12 mouse cellular contexts compared by ENCODE assay signal in the genomic region with DNA sequence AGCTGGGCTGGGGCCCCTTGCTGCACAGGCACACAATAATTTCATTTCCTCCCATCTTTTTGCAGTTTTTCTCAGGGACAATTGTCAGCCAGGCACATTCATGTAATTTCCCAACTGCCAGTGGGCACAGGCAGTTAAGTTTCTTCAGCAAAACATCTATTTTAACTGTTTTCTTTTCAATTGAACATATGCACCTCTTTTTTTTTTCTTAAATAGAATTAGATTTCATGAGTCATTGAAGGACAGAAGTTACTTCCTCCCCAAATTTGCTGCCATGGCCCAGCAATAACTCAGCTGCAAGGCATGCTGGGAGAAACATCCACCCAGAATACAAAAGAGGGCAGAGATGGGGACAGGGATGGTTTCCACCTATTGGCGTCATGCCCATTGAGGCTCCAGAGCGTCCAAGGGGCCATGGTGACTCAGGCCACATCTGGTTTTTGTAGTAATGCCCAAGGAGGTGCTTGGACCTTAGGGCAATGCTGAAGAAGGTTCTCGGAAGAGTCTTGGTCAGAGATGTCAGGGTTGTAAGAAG.
"Had no signal": no experiment of that assay in that cellular context is flagged by ENCODE, and none has a peak within 500 bp of the region (broad histone marks: within the 10 kb centered on the region; RNA-seq: fewer than 3 reads in every experiment).

No protein-coding gene starts in this region.

- DNase-seq: kidney, adult 11 months; kidney, adult 9 months; kidney, postnatal 36 days; liver; liver, embryonic 13.5 days; liver, postnatal 0 days; lung, postnatal 14 days; right cerebral cortex, postnatal 4 days; spleen, adult 18-20 months; thymus, adult 18-20 months; thymus, postnatal 14 days had no signal

- ATAC-seq: liver, postnatal 0 days; midbrain, embryonic 15.5 days had no signal
